Mouse (Mus musculus): ENCODE measurements around the gene Calml3.
"Not testable (repeated sequence)": the region's sequence is repeated elsewhere in the genome, so short reads cannot be mapped to it uniquely, and the experiment has no call there.

Calml3 gene

GRCm38 (mm10) chr13:3804186-3804585, at the start of gene Calml3:
TSS of gene Calml3 (minus strand) at chr13:3804316.
- no peak for DNase-seq

GRCm38 (mm10) chr13:3850330-3850729, 46.2 kb upstream of the Calml3 start:
- no peak for DNase-seq

DNA sequence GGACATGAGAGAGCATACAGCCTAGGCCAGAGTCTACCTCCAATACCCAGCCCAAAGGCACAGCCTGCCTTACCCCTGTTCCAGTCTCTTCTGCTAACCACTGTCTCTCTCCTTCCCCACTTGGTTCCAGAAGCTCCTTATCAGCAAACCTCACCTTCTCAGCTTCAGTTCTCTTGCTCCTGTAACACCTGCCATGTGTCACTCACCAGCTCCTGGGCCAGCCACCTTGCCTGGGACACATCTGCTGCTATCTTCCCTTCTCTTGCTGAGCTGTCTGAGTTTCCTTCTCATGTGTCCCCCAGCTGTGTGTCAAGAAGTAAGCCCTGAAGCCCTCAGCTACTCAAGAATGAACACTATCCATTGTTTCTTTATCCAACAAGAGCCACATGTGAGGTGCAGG, 36.5 kb upstream of the Calml3 start:
- not testable (repeated sequence) for DNase-seq

DNA sequence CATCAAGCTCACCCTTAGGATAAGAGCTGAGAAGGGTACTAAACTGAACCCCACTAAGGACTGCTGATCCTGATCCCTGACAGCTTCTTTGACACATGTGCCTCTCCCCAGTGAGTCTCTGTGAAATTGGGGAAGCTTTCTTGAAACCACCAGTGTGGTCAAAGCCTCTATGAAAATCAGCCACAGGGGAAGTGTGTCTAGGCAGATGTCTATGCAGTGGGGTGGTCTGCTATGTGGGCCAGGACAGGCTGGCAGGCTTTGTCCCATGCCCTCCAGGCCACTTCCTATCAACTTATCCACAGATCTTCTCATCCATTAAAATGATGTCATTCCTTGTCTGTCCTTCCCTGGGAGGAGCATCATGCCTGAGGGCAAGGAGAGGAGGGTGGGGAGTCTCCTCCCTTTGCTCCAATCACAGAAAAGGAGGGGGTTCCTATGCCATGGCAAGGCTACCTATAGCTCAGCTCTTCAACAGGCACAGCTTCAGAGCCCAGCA, 33.2 kb upstream of the Calml3 start, which contains the start of gene Calm4:
Gene Calm4 (plus strand): TSS at position 446 of the 496 bp plus-strand sequence.
- not testable (repeated sequence) for DNase-seq

GRCm38 (mm10) chr13:3833644-3834043, 29.5 kb upstream of the Calml3 start:
- not testable (repeated sequence) for DNase-seq

DNA sequence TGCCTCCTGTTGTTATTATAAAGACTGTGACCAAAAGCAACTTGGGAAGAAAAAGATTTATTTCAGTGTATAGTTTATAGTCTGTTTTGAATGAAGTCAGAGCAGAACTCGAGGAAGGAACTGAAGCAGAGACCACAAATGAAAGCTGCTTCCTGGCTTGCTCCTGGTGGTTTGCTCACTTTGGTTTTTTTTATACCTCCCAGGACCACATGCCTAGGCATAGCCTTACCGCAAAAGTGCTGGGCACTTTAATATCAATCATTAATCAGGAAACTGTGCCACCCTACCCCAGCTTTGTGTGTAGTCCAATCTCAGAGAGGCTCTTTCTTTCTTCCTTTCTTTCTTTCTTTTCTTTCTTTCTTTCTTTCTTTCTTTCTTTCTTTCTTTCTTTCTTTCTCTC, 28.3 kb upstream of the Calml3 start:
- no peak for DNase-seq

DNA sequence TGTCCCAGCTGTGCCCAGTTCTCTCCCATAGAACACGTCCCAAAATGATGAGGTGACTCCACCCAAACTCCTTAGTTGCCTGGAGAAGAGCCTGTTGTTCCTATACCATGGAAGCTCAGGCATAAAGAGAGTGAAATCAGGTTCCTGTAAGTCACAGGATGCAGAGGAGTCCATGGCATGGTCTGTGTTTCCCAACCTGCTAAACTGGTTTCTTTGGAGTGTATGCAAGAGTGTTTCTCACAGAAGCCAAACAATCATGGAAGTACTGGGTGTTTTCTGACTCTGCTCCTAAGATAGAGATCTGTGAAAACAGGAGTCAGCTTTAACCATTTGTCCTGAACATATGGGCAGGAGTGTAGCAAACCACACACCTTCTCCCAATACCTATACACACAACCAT, 27.9 kb upstream of the Calml3 start:
- DNase-seq, result no peak

GRCm38 (mm10) chr13:3831546-3831945, 27.4 kb upstream of the Calml3 start:
- no peak for DNase-seq

DNA sequence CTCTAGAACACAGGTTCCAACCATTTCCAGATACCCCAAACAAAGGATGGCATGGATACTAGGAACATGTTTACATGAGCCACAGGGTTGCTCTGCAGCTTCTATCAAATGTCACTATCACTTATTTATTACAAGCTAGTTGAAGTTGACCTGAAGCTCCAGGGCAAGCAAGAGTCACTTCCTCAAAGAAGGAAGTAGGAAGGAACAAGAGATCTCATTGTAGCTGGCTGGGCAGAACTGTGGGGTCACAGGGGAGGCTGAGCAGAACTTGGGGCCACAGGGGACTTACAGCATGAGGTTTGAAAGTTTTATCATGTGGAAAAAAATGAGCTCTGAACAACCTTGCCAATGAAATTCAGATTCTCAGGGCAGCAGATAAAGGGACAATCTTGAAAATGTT, 21.6 kb upstream of the Calml3 start:
- no peak for DNase-seq

GRCm38 (mm10) chr13:3822105-3822504, 18.0 kb upstream of the Calml3 start:
- DNase-seq, result no peak

- no peak for DNase-seq
Measured at GRCm38 (mm10) chr13:3818740-3819076, 14.6 kb upstream of the Calml3 start.

GRCm38 (mm10) chr13:3818012-3818739, 14.1 kb upstream of the Calml3 start:
- DNase-seq, result no peak

DNA sequence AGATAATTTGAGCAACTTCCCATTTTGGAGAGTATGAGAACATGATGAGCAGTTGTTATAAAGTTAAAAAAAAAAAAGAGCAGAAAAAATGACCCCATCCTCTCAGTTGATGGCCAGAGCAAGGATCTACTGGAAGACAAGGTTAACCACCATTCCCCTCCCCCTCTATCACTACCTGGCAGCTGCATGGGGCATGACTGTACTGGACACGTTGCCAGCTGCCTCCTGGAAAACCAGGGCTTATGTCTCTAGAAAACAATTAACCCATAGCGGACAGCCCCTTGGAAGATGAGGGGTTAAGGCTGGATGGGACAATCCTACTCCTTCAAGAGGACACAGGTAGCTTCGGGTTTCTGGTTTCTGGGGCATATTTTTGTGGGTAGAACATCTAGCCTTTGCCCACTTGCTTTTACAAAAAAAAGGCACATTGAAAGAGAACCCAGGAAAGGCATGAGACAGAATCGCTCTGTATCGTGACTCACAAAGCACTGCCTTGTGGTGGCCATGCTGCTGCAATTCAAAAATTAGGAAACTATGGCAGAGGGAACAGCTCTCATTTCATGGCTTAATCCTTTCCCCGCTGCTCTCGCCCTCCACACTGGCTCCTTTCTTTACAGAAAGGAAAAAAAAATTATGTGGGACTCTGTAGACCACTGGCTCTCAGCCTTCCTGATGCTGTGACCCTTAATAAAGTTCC, 3.2 kb upstream of the Calml3 start:
- DNase-seq, result no peak

DNA sequence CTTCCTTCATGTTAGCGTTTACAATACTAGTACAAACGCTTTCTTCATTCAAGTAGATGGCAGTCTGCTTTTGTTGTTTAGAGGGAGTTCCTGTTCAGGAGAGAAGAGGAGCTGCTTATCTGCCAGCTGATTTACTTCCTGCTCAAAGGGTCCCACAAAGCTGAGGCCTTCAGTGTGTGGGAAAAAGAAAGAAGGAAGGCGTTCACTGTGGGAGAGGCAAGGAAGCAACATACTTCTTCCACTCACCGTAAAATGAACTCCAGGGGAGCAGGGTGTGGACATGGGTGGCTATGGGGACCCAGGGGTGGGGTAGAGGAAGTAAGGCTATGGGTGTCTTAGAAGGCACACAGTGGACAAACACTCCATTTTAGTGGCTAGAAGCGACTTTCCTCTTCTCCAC, 1.5 kb upstream of the Calml3 start:
- DNase-seq, result no peak

DNA sequence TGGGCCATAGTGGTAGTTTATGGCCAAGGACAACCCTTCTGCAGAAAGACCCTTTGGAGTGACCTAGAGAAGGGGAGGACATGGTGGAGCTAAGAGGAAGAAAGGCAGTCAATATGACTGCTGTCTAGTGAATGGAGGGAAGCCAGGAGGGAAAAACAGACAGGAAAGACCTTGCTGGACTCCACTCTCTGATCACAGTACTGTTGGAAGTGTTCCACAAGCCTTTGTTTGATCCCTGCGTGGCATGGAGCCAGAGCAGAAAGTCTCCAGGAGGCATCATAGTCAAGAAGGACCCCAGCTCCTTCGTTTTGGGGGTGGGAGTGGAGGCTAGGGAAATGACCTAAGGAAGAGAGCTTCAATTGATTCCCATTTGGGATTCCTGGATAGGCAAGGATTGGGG, 1.0 kb upstream of the Calml3 start:
- DNase-seq, result no peak

DNA sequence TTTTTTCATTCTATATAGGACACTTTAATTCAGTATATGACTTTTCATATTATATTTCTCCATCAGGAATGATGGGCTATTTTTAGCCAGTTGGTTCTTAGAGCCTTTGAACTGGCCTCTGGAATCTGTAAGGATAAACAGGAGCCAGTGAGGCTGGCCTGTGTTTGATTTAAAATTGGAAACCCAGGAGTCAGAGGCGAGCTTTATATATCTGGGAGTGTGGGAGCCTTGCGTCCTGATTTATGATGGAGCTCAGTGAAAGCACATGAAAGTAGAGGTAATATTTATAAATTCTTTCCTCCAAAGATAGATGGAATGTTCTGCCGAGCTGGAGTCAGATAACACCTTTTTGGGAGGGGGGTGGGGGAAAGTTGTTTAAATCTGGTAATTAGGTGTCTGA, 4.7 kb downstream of the Calml3 start:
- no peak for DNase-seq

DNA sequence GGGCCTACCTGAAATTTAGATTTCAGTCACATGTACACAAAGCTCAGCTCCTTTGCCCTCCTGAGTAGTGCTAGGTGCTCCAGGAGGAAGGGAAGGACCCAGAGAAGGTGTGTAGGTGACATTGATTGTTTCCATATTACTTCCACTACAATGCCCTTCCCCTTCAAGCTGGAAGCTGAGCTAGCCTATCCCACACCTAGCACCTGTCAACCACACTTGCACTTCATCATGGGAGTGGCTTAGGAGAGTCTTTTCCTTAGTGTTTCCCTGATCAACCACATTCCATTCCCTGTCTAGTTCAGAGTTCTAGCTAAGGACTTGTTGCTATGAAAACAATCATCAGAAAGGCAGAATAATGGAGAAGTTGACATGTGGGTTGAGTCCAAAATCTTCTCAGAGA, 5.4 kb downstream of the Calml3 start:
- no peak for DNase-seq

DNA sequence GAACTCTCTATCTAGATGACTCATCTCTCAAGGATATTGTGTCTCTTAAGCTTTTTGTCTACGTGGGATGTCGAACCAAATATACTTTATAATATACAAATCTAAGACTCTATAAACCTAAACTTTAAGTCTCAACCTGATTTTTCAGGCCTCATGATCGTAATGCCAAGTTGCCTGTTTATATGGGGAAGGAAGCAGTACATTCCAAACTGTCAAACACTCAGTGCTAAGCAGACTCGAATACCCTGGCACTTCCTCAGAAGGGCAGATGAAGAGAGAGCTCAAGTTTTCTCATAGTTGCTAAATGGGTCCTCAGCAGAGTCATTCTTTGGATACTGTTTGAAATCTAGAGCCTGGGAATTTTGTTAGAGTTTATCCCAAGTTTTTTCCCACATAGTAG, 7.5 kb downstream of the Calml3 start:
- DNase-seq, result no peak

GRCm38 (mm10) chr13:3789531-3789930, 14.6 kb downstream of the Calml3 start:
- no peak for DNase-seq

GRCm38 (mm10) chr13:3788588-3788987, 15.5 kb downstream of the Calml3 start:
- no peak for DNase-seq

DNA sequence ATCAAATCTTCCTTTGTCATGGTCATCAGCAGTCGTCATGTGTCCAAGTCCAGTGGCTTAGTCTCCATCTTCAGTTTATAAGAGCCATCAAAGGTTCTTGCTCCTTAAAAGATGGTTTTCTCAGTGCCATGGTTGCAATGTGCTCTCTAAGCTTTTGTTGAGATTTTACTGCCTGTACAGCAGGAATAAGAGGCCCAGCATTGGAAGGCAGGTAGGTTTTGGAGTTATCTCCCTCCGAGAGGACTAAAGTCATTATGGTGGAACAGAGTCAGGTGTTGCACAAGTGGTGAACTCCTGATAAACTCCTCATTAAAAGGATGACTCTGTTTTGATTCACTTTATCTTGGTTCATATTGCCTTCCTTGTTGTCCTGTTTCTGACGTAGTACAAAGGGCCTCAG, 16.5 kb downstream of the Calml3 start:
- DNase-seq, result no peak

GRCm38 (mm10) chr13:3787102-3787501, 17.0 kb downstream of the Calml3 start:
- DNase-seq, result no peak

DNA sequence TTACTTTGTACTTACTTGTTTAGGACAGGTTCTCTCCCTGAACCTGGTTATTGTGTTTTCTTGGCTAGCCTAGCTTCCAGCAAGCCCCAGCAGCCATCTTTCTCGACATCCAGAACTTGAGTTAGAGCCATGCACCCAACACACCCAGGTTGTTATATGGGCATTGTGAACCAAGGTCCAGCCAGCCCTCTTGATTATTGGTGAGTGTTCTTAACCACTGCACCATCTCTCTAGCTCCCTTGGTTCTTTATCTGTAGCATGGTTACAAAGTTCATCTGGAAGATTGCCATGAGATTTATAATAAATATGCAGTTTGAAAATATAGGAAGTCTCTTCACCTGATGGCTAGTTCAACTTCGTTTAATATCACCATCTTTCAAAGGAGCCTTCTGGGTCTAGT, 20.5 kb downstream of the Calml3 start:
- DNase-seq, result no peak

DNA sequence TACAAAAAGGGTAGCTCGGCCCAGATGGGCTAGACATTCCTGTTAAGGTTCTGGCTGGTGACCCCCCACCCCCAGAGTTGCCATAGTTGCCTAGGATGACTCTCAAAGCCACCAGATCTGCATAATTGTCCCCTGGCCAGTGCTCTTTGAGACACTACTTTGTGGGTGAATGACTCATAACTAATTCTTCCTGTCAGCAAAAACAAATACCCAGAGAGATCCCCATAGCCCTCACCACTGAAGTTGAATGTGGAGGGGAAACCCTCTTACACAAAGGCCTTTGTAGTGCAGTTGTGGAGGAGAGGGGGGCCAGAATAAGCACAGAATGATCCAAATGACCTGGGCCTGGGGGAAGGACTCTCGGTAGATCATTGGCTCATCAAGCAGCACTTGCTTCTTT, 21.6 kb downstream of the Calml3 start:
- DNase-seq, result no peak

Measured in layer of hippocampus, adult 9-11 months (tissue).